Mouse (Mus musculus): ENCODE measurements at regions not wholly inside any gene's neighbourhood (a gene's known extent, or its start where the extent isn't known, plus 50 kb on each side); places are given as distances from the start of the nearest gene placed in this dataset.
A peak's percentile ranks its signal among the peaks of the same experiment; 100 is the strongest.

- no peak overlapping the region for H3K27ac ChIP-seq
- no peak overlapping the region for H3K4me3 ChIP-seq (replicated peaks)
- H3K9me3 ChIP-seq: no peaks in the 10 kb centered on the region
- 58% methylated on average over 11 of the region's 11 CpGs for WGBS
- no peak for ATAC-seq
- H3K4me1 ChIP-seq (replicated peaks): no peaks in the 10 kb centered on the region
- no peaks in the 10 kb centered on the region for H3K27me3 ChIP-seq (replicated peaks)
- H3K9ac ChIP-seq: no peak overlapping the region
- no peaks in the 10 kb centered on the region for H3K36me3 ChIP-seq
- no peak overlapping the region for H3K4me2 ChIP-seq (replicated peaks)
Measured at GRCm38 (mm10) chr3:38299898-38300751, 184.5 kb downstream of the Ankrd50 start.

GRCm38 (mm10) chr3:38299236-38299897 lies 185.3 kb downstream of the Ankrd50 start:
- H3K9ac ChIP-seq: no peak overlapping the region
- H3K4me2 ChIP-seq (replicated peaks): no peak overlapping the region
- WGBS: 24% methylated on average over 2 of the region's 2 CpGs
- no peaks in the 10 kb centered on the region for H3K36me3 ChIP-seq
- no peaks in the 10 kb centered on the region for H3K9me3 ChIP-seq
- no peaks in the 10 kb centered on the region for H3K4me1 ChIP-seq (replicated peaks)
- H3K4me3 ChIP-seq (replicated peaks): no peak overlapping the region
- ATAC-seq: no peak
- H3K27me3 ChIP-seq (replicated peaks): no peaks in the 10 kb centered on the region
- H3K27ac ChIP-seq: no peak overlapping the region

GRCm38 (mm10) chr3:38297499-38297898 lies 187.1 kb downstream of the Ankrd50 start:
- Histone ChIP-seq H3K27me3 (replicated peaks) (no peaks in the 10 kb centered on the region), H3K27ac (no peak overlapping the region), H3K36me3 (no peaks in the 10 kb centered on the region), H3K9ac (no peak overlapping the region), H3K4me1 (replicated peaks) (no peaks in the 10 kb centered on the region), H3K4me2 (replicated peaks) (no peak overlapping the region), H3K9me3 (no peaks in the 10 kb centered on the region), H3K4me3 (replicated peaks) (no peak overlapping the region)
- no peak for ATAC-seq
- WGBS: 73% methylated on average over 2 of the region's 2 CpGs

GRCm38 (mm10) chr3:38289062-38289461 lies 195.6 kb downstream of the Ankrd50 start:
- no peak for ATAC-seq
- Histone ChIP-seq H3K9ac (no peak overlapping the region), H3K9me3 (no peaks in the 10 kb centered on the region), H3K4me3 (replicated peaks) (no peak overlapping the region), H3K4me1 (replicated peaks) (no peaks in the 10 kb centered on the region), H3K4me2 (replicated peaks) (no peak overlapping the region), H3K27ac (no peak overlapping the region), H3K27me3 (replicated peaks) (no peaks in the 10 kb centered on the region), H3K36me3 (no peaks in the 10 kb centered on the region)
- 24% methylated on average over 3 of the region's 3 CpGs for WGBS

- H3K4me2 ChIP-seq (replicated peaks): peak overlapping the region; percentile 15; the same call in 1 of the 2 replicates
Measured at GRCm38 (mm10) chr3:38283687-38284124, 200.9 kb downstream of the Ankrd50 start.

GRCm38 (mm10) chr3:38282891-38283290 lies 201.8 kb downstream of the Ankrd50 start:
- no peaks in the 10 kb centered on the region for H3K36me3 ChIP-seq
- 93% methylated on average over 4 of the region's 4 CpGs for WGBS
- H3K4me1 ChIP-seq (replicated peaks): no peaks in the 10 kb centered on the region
- H3K4me3 ChIP-seq (replicated peaks): no peak overlapping the region
- H3K9ac ChIP-seq: no peak overlapping the region
- no peak for ATAC-seq
- no peak overlapping the region for H3K27ac ChIP-seq
- no peaks in the 10 kb centered on the region for H3K27me3 ChIP-seq (replicated peaks)
- no peaks in the 10 kb centered on the region for H3K9me3 ChIP-seq
- no peak overlapping the region for H3K4me2 ChIP-seq (replicated peaks)

More at GRCm38 (mm10) chr3:38283687-38284124, 200.9 kb downstream of the Ankrd50 start:
- Histone ChIP-seq H3K27ac (no peak overlapping the region), H3K9me3 (no peaks in the 10 kb centered on the region), H3K27me3 (replicated peaks) (no peaks in the 10 kb centered on the region), H3K36me3 (no peaks in the 10 kb centered on the region), H3K9ac (no peak overlapping the region), H3K4me1 (replicated peaks) (no peaks in the 10 kb centered on the region), H3K4me3 (replicated peaks) (no peak overlapping the region)
- ATAC-seq: peak; percentile 41; the same call in 1 of the 2 replicates
- WGBS: 27% methylated on average over 11 of the region's 11 CpGs

GRCm38 (mm10) chr3:38281683-38282082 lies 203.0 kb downstream of the Ankrd50 start:
- no peak overlapping the region for H3K27ac ChIP-seq
- WGBS: 59% methylated on average over 4 of the region's 4 CpGs

GRCm38 (mm10) chr3:38280876-38281275 lies 203.8 kb downstream of the Ankrd50 start:
- Histone ChIP-seq H3K4me2 (replicated peaks) (no peak overlapping the region), H3K27me3 (replicated peaks) (no peaks in the 10 kb centered on the region), H3K9me3 (no peaks in the 10 kb centered on the region), H3K27ac (no peak overlapping the region), H3K4me3 (replicated peaks) (no peak overlapping the region), H3K9ac (no peak overlapping the region), H3K4me1 (replicated peaks) (no peaks in the 10 kb centered on the region), H3K36me3 (no peaks in the 10 kb centered on the region)
- ATAC-seq: no peak
- 88% methylated on average over 6 of the region's 6 CpGs for WGBS

More at GRCm38 (mm10) chr3:38281683-38282082, 203.0 kb downstream of the Ankrd50 start:
- H3K4me1 ChIP-seq (replicated peaks): no peaks in the 10 kb centered on the region
- H3K9me3 ChIP-seq: no peaks in the 10 kb centered on the region
- H3K36me3 ChIP-seq: no peaks in the 10 kb centered on the region
- H3K9ac ChIP-seq: no peak overlapping the region
- H3K4me2 ChIP-seq (replicated peaks): no peak overlapping the region
- H3K27me3 ChIP-seq (replicated peaks): no peaks in the 10 kb centered on the region
- H3K4me3 ChIP-seq (replicated peaks): no peak overlapping the region
- ATAC-seq: no peak

GRCm38 (mm10) chr3:38280105-38280504 lies 204.5 kb downstream of the Ankrd50 start:
- Histone ChIP-seq H3K36me3 (no peaks in the 10 kb centered on the region), H3K4me3 (replicated peaks) (no peak overlapping the region), H3K9ac (no peak overlapping the region), H3K4me1 (replicated peaks) (no peaks in the 10 kb centered on the region), H3K9me3 (no peaks in the 10 kb centered on the region), H3K27ac (no peak overlapping the region), H3K27me3 (replicated peaks) (no peaks in the 10 kb centered on the region), H3K4me2 (replicated peaks) (no peak overlapping the region)
- WGBS: 74% methylated on average over 3 of the region's 3 CpGs
- no peak for ATAC-seq

GRCm38 (mm10) chr3:38276948-38277504 lies 207.6 kb downstream of the Ankrd50 start:
- WGBS: 79% methylated on average over 1 of the region's 1 CpGs
- ATAC-seq: no peak
- no peaks in the 10 kb centered on the region for H3K4me1 ChIP-seq (replicated peaks)
- no peaks in the 10 kb centered on the region for H3K27me3 ChIP-seq (replicated peaks)
- no peak overlapping the region for H3K9ac ChIP-seq
- no peaks in the 10 kb centered on the region for H3K36me3 ChIP-seq
- no peak overlapping the region for H3K4me2 ChIP-seq (replicated peaks)
- H3K9me3 ChIP-seq: no peaks in the 10 kb centered on the region
- no peak overlapping the region for H3K27ac ChIP-seq
- no peak overlapping the region for H3K4me3 ChIP-seq (replicated peaks)

- H3K4me1 ChIP-seq (replicated peaks): no peaks in the 10 kb centered on the region
- H3K27me3 ChIP-seq (replicated peaks): no peaks in the 10 kb centered on the region
- H3K9ac ChIP-seq: no peak overlapping the region
- no peak overlapping the region; the same call in 1 of the 2 replicates for H3K27ac ChIP-seq
- no peaks in the 10 kb centered on the region for H3K36me3 ChIP-seq
- H3K4me2 ChIP-seq (replicated peaks): no peak overlapping the region
- no peak overlapping the region for H3K4me3 ChIP-seq (replicated peaks)
- peak; percentile 49; the same call in 1 of the 2 replicates for ATAC-seq
- no peaks in the 10 kb centered on the region for H3K9me3 ChIP-seq
- WGBS: 27% methylated on average over 2 of the region's 2 CpGs
Measured at GRCm38 (mm10) chr3:38275321-38275720, 209.3 kb downstream of the Ankrd50 start.

- Histone ChIP-seq H3K4me3 (replicated peaks) (no peak overlapping the region), H3K4me2 (replicated peaks) (no peak overlapping the region), H3K27ac (no peak overlapping the region), H3K27me3 (replicated peaks) (no peaks in the 10 kb centered on the region), H3K9ac (no peak overlapping the region), H3K36me3 (no peaks in the 10 kb centered on the region), H3K4me1 (replicated peaks) (no peaks in the 10 kb centered on the region), H3K9me3 (no peaks in the 10 kb centered on the region)
- no peak for ATAC-seq
- 53% methylated on average over 6 of the region's 6 CpGs for WGBS
Measured at GRCm38 (mm10) chr3:38270742-38271141, 213.9 kb downstream of the Ankrd50 start.
